Mouse (Mus musculus) olfactory bulb, adult 2 months (tissue): ENCODE data around the gene Sbno2.

Source experiments
- CTCF ChIP-seq: fragments of 200-500 bp; IDR thresholded peaks from 2 replicates; pipeline ENCODE4 v1.5.1; 2012; ENCODE audit warnings: low read depth, mild to moderate bottlenecking, low read length, moderate library complexity; ENCODE audit not compliant: insufficient read depth
- POLR2A ChIP-seq: fragments of 200-500 bp; IDR thresholded peaks from 2 replicates; pipeline ENCODE4 v1.6.1; 2012; ENCODE audit warnings: mild to moderate bottlenecking, low read depth, low read length, moderate library complexity; ENCODE audit not compliant: insufficient read depth

DNA sequence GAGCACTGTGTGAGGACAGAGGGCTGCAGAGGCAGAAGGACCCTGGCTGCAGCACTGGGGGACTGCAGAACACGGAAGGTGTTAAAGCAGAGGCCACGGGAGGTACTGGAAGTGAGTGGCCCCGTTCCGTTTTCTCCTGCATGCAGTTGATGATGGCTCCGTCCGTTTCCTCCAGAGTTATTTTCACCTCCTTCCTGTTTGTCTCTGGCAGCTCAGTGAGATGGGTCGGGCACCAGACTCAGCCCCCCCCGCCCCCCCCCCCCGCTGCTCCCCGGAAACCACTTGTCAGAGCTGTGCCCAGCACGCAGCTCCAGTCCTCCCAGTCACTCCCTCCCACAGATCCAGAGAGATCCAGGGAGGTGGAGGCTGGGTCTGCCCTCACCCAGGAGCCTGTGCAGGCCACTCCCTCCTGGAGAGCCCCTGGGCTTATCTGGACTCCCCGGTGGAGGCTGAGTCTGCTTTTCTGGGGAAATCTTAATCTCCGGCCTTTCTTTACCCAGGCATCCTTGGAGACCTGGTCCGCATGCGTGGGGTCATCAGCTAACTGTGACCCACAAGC, 86.6 kb downstream of the Sbno2 start:
- TF ChIP-seq CTCF (no peak), POLR2A (no peak)
